Mouse (Mus musculus) layer of hippocampus, adult 18-20 months (tissue): ENCODE data around the gene Samd13. TPM values are rescaled to one million over a fixed set of nuclear protein-coding genes. Genes with fewer than 3 reads are reported as not detected.

Experiments
- DNase-seq, 2 experiments: peaks; one replicate each; pipeline ENCODE4 v3.0.0; 2022; ENCODE audit warnings: low spot score in 2 of 2
- long read RNA-seq: library from polyadenylated mRNA; stranded (forward); transcript quantifications from one replicate; pipeline ENCODE4 v2.0.0, GENCODE M21; 2021
- total RNA-seq, 2 experiments: library from RNA; stranded (reverse); gene quantifications; 2 replicates each; pipeline ENCODE4 v1.2.3; 2021

Samd13 gene
- not detected for total RNA-seq
- long read RNA-seq, result 0 reads

GRCm38 (mm10) chr3:146684811-146685675 is at the start of gene Samd13:
Samd13 (minus strand) TSS chr3:146685592.
- peak in 1 of 2 experiments; percentile 20 for DNase-seq

- DNase-seq, result no peak
These were observed 46.1 kb upstream of the Samd13 start for GRCm38 (mm10) chr3:146731499-146731898.

- DNase-seq, result peak in 1 of 2 experiments; percentile 26
These were observed 37.6 kb upstream of the Samd13 start for GRCm38 (mm10) chr3:146723037-146723436.

GRCm38 (mm10) chr3:146719696-146720095 is 34.3 kb upstream of the Samd13 start:
- DNase-seq, result no peak

GRCm38 (mm10) chr3:146718251-146718650 is 32.9 kb upstream of the Samd13 start:
- no peak for DNase-seq

- DNase-seq, result no peak
These were observed 26.9 kb upstream of the Samd13 start for GRCm38 (mm10) chr3:146712305-146712704.

- peak in 1 of 2 experiments; percentile 23 for DNase-seq
These were observed 26.2 kb upstream of the Samd13 start for GRCm38 (mm10) chr3:146711559-146711958.

GRCm38 (mm10) chr3:146711084-146711483 is 25.7 kb upstream of the Samd13 start:
- no peak for DNase-seq

GRCm38 (mm10) chr3:146709086-146709485 is 23.7 kb upstream of the Samd13 start:
- no peak for DNase-seq

GRCm38 (mm10) chr3:146708381-146708780 is 23.0 kb upstream of the Samd13 start:
- no peak for DNase-seq

- no peak for DNase-seq
These were observed 18.7 kb upstream of the Samd13 start for GRCm38 (mm10) chr3:146704099-146704498.

- DNase-seq, result no peak
These were observed 14.7 kb upstream of the Samd13 start for GRCm38 (mm10) chr3:146700051-146700450.

- DNase-seq, result no peak
These were observed 13.6 kb upstream of the Samd13 start for GRCm38 (mm10) chr3:146698982-146699381.

- DNase-seq, result no peak
These were observed 7.2 kb upstream of the Samd13 start for GRCm38 (mm10) chr3:146692547-146692946.

- no peak for DNase-seq
These were observed 1.8 kb upstream of the Samd13 start for GRCm38 (mm10) chr3:146687121-146687725.

GRCm38 (mm10) chr3:146686428-146686827 is 1.0 kb upstream of the Samd13 start:
- no peak for DNase-seq

GRCm38 (mm10) chr3:146683095-146683494 is 2.3 kb downstream of the Samd13 start:
- no peak for DNase-seq

GRCm38 (mm10) chr3:146682140-146682651 is 3.2 kb downstream of the Samd13 start:
- peak; percentile 22 to 81 for DNase-seq

- no peak for DNase-seq
These were observed 3.7 kb downstream of the Samd13 start for GRCm38 (mm10) chr3:146681696-146682095.

GRCm38 (mm10) chr3:146680625-146681024 is 4.8 kb downstream of the Samd13 start:
- no peak for DNase-seq

GRCm38 (mm10) chr3:146679646-146680045 is 5.7 kb downstream of the Samd13 start:
- no peak for DNase-seq

- no peak for DNase-seq
These were observed 9.2 kb downstream of the Samd13 start for GRCm38 (mm10) chr3:146676193-146676592.
